Mouse (Mus musculus): Measurements from ENCODE around the gene Kif2a.

GRCm38 (mm10) chr13:107035511-107036113 is 13.7 kb upstream of the Kif2a start:
- TF ChIP-seq CTCF (IDR thresholded peaks at IDR 0.05; ENCODE audit: low read depth) (no peak), EP300 (IDR thresholded peaks at IDR 0.05; ENCODE audit: low read depth) (no peak)
